Comparison of ENCODE assay signal across 22 mouse cellular contexts in genomic region chr4:135942193-135942592, GRCm38 (mm10). TPM values are rescaled to one million over a fixed set of nuclear protein-coding genes. Genes with fewer than 3 reads are reported as not detected.
DNase-seq lines count a peak whose midpoint lies in the region; ATAC-seq and TF ChIP-seq lines count a peak whose summit lies in the region.
"Had no signal": no experiment of that assay in that cellular context is flagged by ENCODE, and none has a peak within 500 bp of the region (broad histone marks: within the 10 kb centered on the region; RNA-seq: fewer than 3 reads in every experiment).

No protein-coding gene starts in this region.

- TF ChIP-seq RAD21 in CH12.LX (IDR thresholded peaks at IDR 0.05; ENCODE audit: low read depth, low read length): no peak

- H3K27ac ChIP-seq in CH12.LX (ENCODE audit: insufficient read depth, low read depth): no peak overlapping the region
- H3K27ac ChIP-seq in small intestine, adult 2 months (ENCODE audit: insufficient read depth, low read depth, low read length): peak overlapping the region; percentile 23; the same call in 1 of the 2 replicates
- H3K27ac ChIP-seq: embryonic facial prominence, embryonic 12.5 days; forebrain, embryonic 15.5 days; heart, embryonic 15.5 days; hindbrain, embryonic 15.5 days had no signal

- ATAC-seq in common myeloid progenitor, adult 5-6 weeks (replicated peaks; ENCODE audit: low read depth, poor library complexity, severe bottlenecking): 0 out of 2 replicates have a peak, but pooled peaks have one; percentile 9
- ATAC-seq: activated CD4-positive, CD25-positive, alpha-beta regulatory T cell, adult 4 months; CD4-positive, CD25-positive, alpha-beta regulatory T cell, adult 4 months; forebrain, embryonic 15.5 days; Patski had no signal

- H3K4me2 ChIP-seq in CH12.LX (ENCODE audit: insufficient read depth, low read depth, poor library complexity, severe bottlenecking): no peak overlapping the region
- H3K4me2 ChIP-seq: embryonic facial prominence, embryonic 12.5 days; forebrain, embryonic 15.5 days; heart, embryonic 11.5 days; heart, embryonic 15.5 days; hindbrain, embryonic 15.5 days had no signal

- WGBS in small intestine, adult 2 months: 63% methylated on average over 6 of the region's 6 CpGs

- in situ Hi-C loops in CH12.LX (cut with MboI; ENCODE audit: low pct_ligation_motif_present, low pct_unique_long_range_greater_than_20kb, low sequenced_read_pairs): loop anchor here (10.0 kb wide), 1 partner anchor 57 kb away; no protein-coding TSS in a partner anchor

- intact Hi-C loops in heart, postnatal 14 days (cut with DNase I): no loop called here

- no peak overlapping the region for H3K4me3 ChIP-seq in CH12.LX (replicated peaks in 1 of 3; ENCODE audit: low read depth in 2 of 3, low read length in 2 of 3, poor library complexity in 1 of 3)
- no peak overlapping the region for H3K4me3 ChIP-seq in small intestine, adult 2 months (ENCODE audit: low read depth, low read length)
- H3K4me3 ChIP-seq: embryonic facial prominence, embryonic 12.5 days; forebrain, embryonic 15.5 days; heart, embryonic 15.5 days; hindbrain, embryonic 15.5 days had no signal

- peaks cover 3 to 20% of the 10 kb centered on the region in 2 experiments; a peak in 3 of 4 replicates for H3K4me1 ChIP-seq in CH12.LX (ENCODE audit: control insufficient read depth in 1 of 2, insufficient read depth in 2 of 2)
- peaks cover 6% of the 10 kb centered on the region; the same call in 1 of the 2 replicates for H3K4me1 ChIP-seq in small intestine, adult 2 months (ENCODE audit: control insufficient read depth, insufficient read depth, insufficient read length, low read length)

- H3K27me3 ChIP-seq in CH12.LX (replicated peaks): no peaks in the 10 kb centered on the region
- no peaks in the 10 kb centered on the region for H3K27me3 ChIP-seq in small intestine, adult 2 months (ENCODE audit: control insufficient read depth, insufficient read depth, low read length)
- H3K27me3 ChIP-seq: embryonic facial prominence, embryonic 12.5 days; forebrain, embryonic 15.5 days; heart, embryonic 15.5 days; hindbrain, embryonic 15.5 days; Patski had no signal

- H3K79me2 ChIP-seq in CH12.LX (replicated peaks; ENCODE audit: control insufficient read depth, extremely low read depth, insufficient read depth, poor library complexity, severe bottlenecking): no peaks in the 10 kb centered on the region

- no peak for TF ChIP-seq POLR2A in CH12.LX (IDR thresholded peaks at IDR 0.05; ENCODE audit: low read depth, low read length)
- TF ChIP-seq POLR2A in small intestine, adult 2 months (IDR thresholded peaks at IDR 0.05; ENCODE audit: low read depth, low read length): no peak

- no peak for TF ChIP-seq EP300 in CH12.LX (IDR thresholded peaks at IDR 0.05; ENCODE audit: low read length)

- TF ChIP-seq CTCF in CH12.LX (conservative IDR thresholded peaks at IDR 0.05 in 1 of 2, IDR thresholded peaks at IDR 0.05 in 1 of 2; ENCODE audit: low read depth in 2 of 2, low read length in 2 of 2): no peak
- no peak for TF ChIP-seq CTCF in small intestine, adult 2 months (IDR thresholded peaks at IDR 0.05; ENCODE audit: extremely low read depth, insufficient read length, insufficient replicate concordance, low read depth, low read length)

- no peaks in the 10 kb centered on the region for H3K9me3 ChIP-seq in CH12.LX (replicated peaks; ENCODE audit: low read length)
- H3K9me3 ChIP-seq: embryonic facial prominence, embryonic 12.5 days; forebrain, embryonic 15.5 days; heart, embryonic 15.5 days; hindbrain, embryonic 15.5 days had no signal

- dilution Hi-C loops in CH12.LX (cut with MboI; ENCODE audit: extremely low pct_ligation_motif_present, extremely low pct_unique_long_range_greater_than_20kb, low sequenced_read_pairs): no loop called here

- peak; percentile 52 for DNase-seq in 416B (ENCODE audit: low read depth)
- no peak for DNase-seq in CH12.LX (ENCODE audit: extremely low read depth)
- no peak for DNase-seq in layer of hippocampus, postnatal 14 days (ENCODE audit: low spot score in 2 of 2)
- DNase-seq in lung, postnatal 36 days: no peak
- DNase-seq in lung, postnatal 4 days: no peak
- no peak for DNase-seq in heart, postnatal 14 days
- DNase-seq: adrenal gland, postnatal 25 days; cerebellum, adult 11 months; cerebellum, adult 8-10 months; cerebellum, postnatal 14 days; gastrocnemius, postnatal 36 days; heart, adult 18-20 months had no signal

- H3K9ac ChIP-seq in CH12.LX (ENCODE audit: insufficient read depth, low read depth): no peak overlapping the region
- H3K9ac ChIP-seq: embryonic facial prominence, embryonic 12.5 days; forebrain, embryonic 15.5 days; heart, embryonic 15.5 days; hindbrain, embryonic 15.5 days had no signal

- peaks cover 27 to 50% of the 10 kb centered on the region in 2 experiments for H3K36me3 ChIP-seq in CH12.LX (replicated peaks in 1 of 2; ENCODE audit: control insufficient read depth in 1 of 2, insufficient read depth in 1 of 2, low read length in 1 of 2)
- peaks cover 32% of the 10 kb centered on the region for H3K36me3 ChIP-seq in small intestine, adult 2 months (ENCODE audit: control insufficient read depth, insufficient read depth, low read length)

TF ChIP-seq in CH12.LX, 34 proteins besides CTCF, POLR2A, EP300 and RAD21:
- TF ChIP-seq MAFK (IDR thresholded peaks at IDR 0.05; ENCODE audit: insufficient replicate concordance, low read length) (no peak), CHD1 (IDR thresholded peaks at IDR 0.05; ENCODE audit: low read depth, low read length) (no peak), JUN (IDR thresholded peaks at IDR 0.05; ENCODE audit: insufficient read depth, low read depth, low read length) (peak; percentile 61), SIN3A (IDR thresholded peaks at IDR 0.05; ENCODE audit: low read length) (no peak), USF1 (IDR thresholded peaks at IDR 0.05; ENCODE audit: low read depth, low read length) (no peak), MEF2A (IDR thresholded peaks at IDR 0.05; ENCODE audit: borderline replicate concordance, low read depth, low read length) (peak; percentile 70; the same call in 1 of the 2 replicates), MXI1 (IDR thresholded peaks at IDR 0.05; ENCODE audit: low read depth, low read length) (no peak)

RNA-seq across cellular contexts. Expression of gene Hmgcl, which starts 4.1 kb away (rescaled TPM):
- total RNA-seq in CH12.LX (2012; rRNA removed): 32.4 and 42.7 TPM in 2 replicates
- total RNA-seq in CH12.LX (2014; rRNA removed): 38.0 and 39.5 TPM in 2 replicates
- 27.2 and 27.6 TPM in 2 replicates for polyA plus RNA-seq in CH12.LX (2012; ENCODE audit: insufficient read length, low read depth)
- 23.8 and 48.2 TPM in 2 replicates for total RNA-seq in common myeloid progenitor, adult 5-6 weeks (2017)
- polyA plus RNA-seq in small intestine, adult 2 months (2012; rRNA removed): 50.3 and 76.6 TPM in 2 replicates
- 10 to 100 TPM; 31.3 to 35.0 TPM for total RNA-seq in layer of hippocampus, postnatal 14 days (2021)
- total RNA-seq in heart, postnatal 14 days (2021): 10 to 100 TPM; 69.8 to 70.4 TPM

RNA-seq across cellular contexts. Expression of gene Gale, which starts 21.3 kb away (rescaled TPM):
- 39.4 and 40.5 TPM in 2 replicates for total RNA-seq in CH12.LX (2012; rRNA removed)
- total RNA-seq in CH12.LX (2014; rRNA removed): 32.9 and 34.8 TPM in 2 replicates
- polyA plus RNA-seq in CH12.LX (2012; ENCODE audit: insufficient read length, low read depth): 23.6 and 23.8 TPM in 2 replicates
- 4.1 and 4.2 TPM in 2 replicates for total RNA-seq in common myeloid progenitor, adult 5-6 weeks (2017)
- polyA plus RNA-seq in small intestine, adult 2 months (2012; rRNA removed): 116 and 163 TPM in 2 replicates
- 10 to 100 TPM; 26.9 to 29.0 TPM for total RNA-seq in layer of hippocampus, postnatal 14 days (2021)
- 1 to 10 TPM; 2.1 to 3.1 TPM for total RNA-seq in heart, postnatal 14 days (2021)

RNA-seq across cellular contexts. Expression of gene Fuca1, which starts 21.7 kb away (rescaled TPM):
- total RNA-seq in CH12.LX (2012; rRNA removed) (63.2 and 77.6 TPM in 2 replicates), CH12.LX (2014; rRNA removed) (28.6 and 32.6 TPM in 2 replicates)
- polyA plus RNA-seq in CH12.LX (2012; ENCODE audit: insufficient read length, low read depth): 66.5 and 71.5 TPM in 2 replicates
- 70.8 and 71.5 TPM in 2 replicates for total RNA-seq in common myeloid progenitor, adult 5-6 weeks (2017)
- polyA plus RNA-seq in small intestine, adult 2 months (2012; rRNA removed): 62.8 and 108 TPM in 2 replicates
- total RNA-seq in layer of hippocampus, postnatal 14 days (2021): 10 to 100 TPM; 48.9 to 52.6 TPM
- total RNA-seq in heart, postnatal 14 days (2021): 10 to 100 TPM; 33.5 to 40.7 TPM

RNA-seq across cellular contexts. Expression of gene Lypla2, which starts 30.2 kb away (rescaled TPM):
- total RNA-seq in CH12.LX (2012; rRNA removed): 54.0 and 54.9 TPM in 2 replicates
- total RNA-seq in CH12.LX (2014; rRNA removed): 55.9 and 57.2 TPM in 2 replicates
- polyA plus RNA-seq in CH12.LX (2012; ENCODE audit: insufficient read length, low read depth): 91.8 and 96.5 TPM in 2 replicates
- total RNA-seq in common myeloid progenitor, adult 5-6 weeks (2017): 11.0 and 16.1 TPM in 2 replicates
- polyA plus RNA-seq in small intestine, adult 2 months (2012; rRNA removed): 79.6 and 166 TPM in 2 replicates
- total RNA-seq in layer of hippocampus, postnatal 14 days (2021): 100 to 1,000 TPM; 107 to 111 TPM
- total RNA-seq in heart, postnatal 14 days (2021): 10 to 100 TPM; 37.5 to 37.8 TPM

RNA-seq across cellular contexts. Expression of gene Pithd1, which starts 44.9 kb away (rescaled TPM):
- 53.2 and 65.4 TPM in 2 replicates for total RNA-seq in CH12.LX (2012; rRNA removed)
- 87.5 and 93.2 TPM in 2 replicates for total RNA-seq in CH12.LX (2014; rRNA removed)
- polyA plus RNA-seq in CH12.LX (2012; ENCODE audit: insufficient read length, low read depth): 53.2 and 67.1 TPM in 2 replicates
- 21.1 and 30.6 TPM in 2 replicates for total RNA-seq in common myeloid progenitor, adult 5-6 weeks (2017)
- 32.2 and 60.0 TPM in 2 replicates for polyA plus RNA-seq in small intestine, adult 2 months (2012; rRNA removed)
- 10 to 100 TPM; 86.8 to 90.1 TPM for total RNA-seq in layer of hippocampus, postnatal 14 days (2021)
- 10 to 100 TPM; 17.0 to 19.4 TPM for total RNA-seq in heart, postnatal 14 days (2021)
